In genomic region chr8:88310286-88310685, GRCm38 (mm10) we compare ENCODE assay signal across 23 mouse cellular contexts.
"Had no signal": no experiment of that assay in that cellular context is flagged by ENCODE, and none has a peak within 500 bp of the region (broad histone marks: within the 10 kb centered on the region; RNA-seq: fewer than 3 reads in every experiment).

No protein-coding gene starts in this region.

- H3K9me3 ChIP-seq: limb, embryonic 10.5 days; limb, embryonic 13.5 days; liver, embryonic 12.5 days; liver, embryonic 15.5 days; lung, embryonic 15.5 days; megakaryocyte, embryonic 14.5 days; midbrain, embryonic 10.5 days; midbrain, embryonic 13.5 days; neural tube, embryonic 13.5 days; stomach, embryonic 15.5 days had no signal

- H3K36me3 ChIP-seq: limb, embryonic 10.5 days; limb, embryonic 13.5 days; lung, embryonic 15.5 days; midbrain, embryonic 10.5 days; midbrain, embryonic 13.5 days; neural tube, embryonic 13.5 days; stomach, embryonic 15.5 days had no signal

- H3K4me1 ChIP-seq: midbrain, embryonic 10.5 days; midbrain, embryonic 13.5 days; neural tube, embryonic 13.5 days; stomach, embryonic 15.5 days had no signal

- H3K9ac ChIP-seq: limb, embryonic 13.5 days; liver, embryonic 12.5 days; liver, embryonic 15.5 days; lung, embryonic 15.5 days; midbrain, embryonic 13.5 days; neural tube, embryonic 13.5 days; stomach, embryonic 15.5 days had no signal

- H3K4me3 ChIP-seq: left cerebral cortex, adult 2 months; limb, embryonic 10.5 days; limb, embryonic 13.5 days; liver, embryonic 12.5 days; liver, embryonic 15.5 days; lung, embryonic 15.5 days; megakaryocyte, embryonic 14.5 days; midbrain, embryonic 10.5 days; midbrain, embryonic 13.5 days; myocyte; neural tube, embryonic 13.5 days; stomach, embryonic 15.5 days had no signal

- H3K27ac ChIP-seq: kidney, postnatal 0 days; left cerebral cortex, adult 2 months; limb, embryonic 10.5 days; limb, embryonic 13.5 days; liver, embryonic 12.5 days; liver, embryonic 15.5 days; lung, embryonic 15.5 days; midbrain, embryonic 10.5 days; midbrain, embryonic 13.5 days; neural tube, embryonic 13.5 days; stomach, embryonic 15.5 days had no signal

- ATAC-seq: midbrain, embryonic 13.5 days; midbrain, embryonic 16.5 days had no signal

- DNase-seq: kidney, adult 2 months; layer of hippocampus, postnatal 36 days; liver; lung, adult 18-20 months; lung, postnatal 10 days; lung, postnatal 36 days; retina, postnatal 1 day; right cerebral cortex, postnatal 25 days; thymus, postnatal 25 days had no signal

- H3K4me2 ChIP-seq: limb, embryonic 13.5 days; liver, embryonic 12.5 days; liver, embryonic 15.5 days; lung, embryonic 15.5 days; midbrain, embryonic 13.5 days; neural tube, embryonic 13.5 days; stomach, embryonic 15.5 days had no signal

- H3K27me3 ChIP-seq: limb, embryonic 13.5 days; liver, embryonic 12.5 days; liver, embryonic 15.5 days; lung, embryonic 15.5 days; megakaryocyte, embryonic 14.5 days; midbrain, embryonic 13.5 days; neural tube, embryonic 13.5 days; stomach, embryonic 15.5 days had no signal
